Mouse (Mus musculus): ENCODE results near the gene Adad2.

The Adad2 gene

GRCm38 (mm10) chr8:119612471-119612870 is at the start of gene Adad2:
Gene Adad2 (plus strand): TSS chr8:119612747.
- no peak for DNase-seq

GRCm38 (mm10) chr8:119563849-119564251 is 48.7 kb upstream of the Adad2 start:
- peak; percentile 60 for DNase-seq

DNA sequence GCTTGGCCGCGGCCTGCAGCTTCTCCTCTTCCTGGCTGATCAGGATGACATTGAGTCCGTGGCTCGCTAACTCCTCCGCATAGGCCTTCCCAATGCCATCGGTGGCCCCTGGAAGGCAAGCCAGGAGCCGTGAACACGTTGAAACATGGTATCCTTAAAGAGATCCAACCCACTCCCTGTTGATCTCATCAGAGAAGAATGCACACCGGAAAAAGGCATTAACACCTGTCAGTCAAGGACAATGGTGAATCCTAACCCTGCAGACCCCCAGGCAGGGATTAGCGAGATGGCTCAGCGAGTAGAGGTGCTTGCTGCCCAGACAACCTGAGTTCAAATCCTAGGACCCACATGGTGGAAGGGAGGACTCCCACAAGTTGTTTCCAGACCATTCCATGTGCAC is 46.2 kb upstream of the Adad2 start:
- DNase-seq = no peak

DNA sequence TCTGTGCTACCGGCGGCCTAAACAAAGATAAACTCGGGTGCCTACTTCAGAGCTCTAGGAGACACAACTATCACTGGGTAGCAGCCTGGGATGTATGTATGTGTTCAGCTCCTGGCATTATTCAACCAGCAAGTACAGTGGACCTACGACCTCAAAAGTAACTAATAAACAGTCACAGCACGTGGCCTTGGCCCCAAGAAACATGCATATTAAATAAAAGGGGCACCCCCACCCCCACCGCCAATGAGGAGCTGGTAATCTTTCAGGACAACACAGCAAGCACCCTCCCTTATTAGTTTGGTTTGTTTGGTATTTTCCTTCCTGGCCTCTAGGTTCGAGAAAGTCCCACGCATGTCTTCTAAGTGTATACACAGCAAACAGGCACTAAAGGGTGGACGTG is 44.3 kb upstream of the Adad2 start:
- DNase-seq = no peak

GRCm38 (mm10) chr8:119568951-119569350 is 43.6 kb upstream of the Adad2 start:
- peak; percentile 55 for DNase-seq

DNA sequence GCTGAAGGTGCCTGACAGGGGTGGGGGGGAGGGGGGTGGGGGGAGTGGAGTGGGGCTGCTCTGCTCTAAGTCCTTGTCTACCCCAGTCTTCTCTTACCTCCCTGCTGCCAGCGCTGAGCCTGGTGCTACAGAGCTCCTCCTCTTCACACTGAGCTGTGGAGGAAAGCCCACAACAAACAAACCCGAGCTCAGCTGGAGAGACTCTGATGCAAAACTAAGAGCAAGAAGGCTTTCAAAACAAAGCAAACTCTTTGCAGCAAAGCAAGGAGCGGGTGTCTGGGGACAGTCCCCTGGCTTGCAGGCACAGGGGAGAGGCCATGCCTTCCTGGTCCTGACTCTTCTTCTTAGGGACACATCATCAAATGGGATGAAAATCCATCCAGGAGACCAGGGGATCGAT is 42.7 kb upstream of the Adad2 start:
- peak; percentile 78 for DNase-seq

GRCm38 (mm10) chr8:119571135-119571534 is 41.4 kb upstream of the Adad2 start:
- DNase-seq = peak; percentile 33

DNA sequence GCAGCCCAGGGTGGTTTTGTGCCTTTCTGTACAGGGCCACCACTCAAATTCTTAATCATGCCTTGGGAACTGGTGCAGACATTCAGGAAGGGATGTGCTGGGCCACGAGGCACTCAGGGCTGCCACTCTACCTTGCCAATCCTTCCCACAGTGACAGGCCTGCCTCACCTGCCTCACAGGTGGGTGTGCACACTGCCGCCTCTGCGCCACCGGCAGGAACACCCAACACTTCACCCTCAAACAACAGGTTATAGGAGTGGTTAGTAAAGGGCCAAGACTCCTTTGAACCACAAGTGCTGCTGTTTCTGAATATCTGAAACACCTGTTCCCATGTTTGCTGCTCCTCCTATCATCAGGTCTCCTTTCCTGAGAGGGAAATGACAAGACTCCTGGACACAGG is 40.1 kb upstream of the Adad2 start:
- DNase-seq = peak; percentile 47

- DNase-seq = peak; percentile 98
Observed at GRCm38 (mm10) chr8:119574437-119575365, 37.8 kb upstream of the Adad2 start, which contains the start of the genes Hsdl1 and Dnaaf1. Gene Hsdl1 (minus strand): TSS chr8:119575183. Gene Dnaaf1 (plus strand): TSS chr8:119575235.

DNA sequence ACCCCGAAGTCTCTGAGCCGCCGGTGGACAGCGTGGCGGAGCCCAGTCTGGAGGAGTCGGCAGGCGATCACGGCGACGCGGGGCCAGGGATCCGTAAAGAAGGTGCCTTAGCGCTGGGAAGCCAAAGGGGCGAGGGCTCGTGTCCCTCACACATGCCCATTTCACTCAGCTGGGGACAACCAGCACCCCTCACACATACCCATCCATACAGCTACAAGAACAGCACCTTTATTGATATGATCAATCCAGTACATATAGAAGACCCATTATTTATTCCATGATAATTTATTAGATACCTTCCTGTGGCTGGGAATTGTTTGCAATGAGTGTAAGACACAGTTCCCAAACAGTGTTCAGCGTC is 37.2 kb upstream of the Adad2 start:
- DNase-seq = no peak

GRCm38 (mm10) chr8:119579096-119579495 is 33.5 kb upstream of the Adad2 start:
- no peak for DNase-seq

DNA sequence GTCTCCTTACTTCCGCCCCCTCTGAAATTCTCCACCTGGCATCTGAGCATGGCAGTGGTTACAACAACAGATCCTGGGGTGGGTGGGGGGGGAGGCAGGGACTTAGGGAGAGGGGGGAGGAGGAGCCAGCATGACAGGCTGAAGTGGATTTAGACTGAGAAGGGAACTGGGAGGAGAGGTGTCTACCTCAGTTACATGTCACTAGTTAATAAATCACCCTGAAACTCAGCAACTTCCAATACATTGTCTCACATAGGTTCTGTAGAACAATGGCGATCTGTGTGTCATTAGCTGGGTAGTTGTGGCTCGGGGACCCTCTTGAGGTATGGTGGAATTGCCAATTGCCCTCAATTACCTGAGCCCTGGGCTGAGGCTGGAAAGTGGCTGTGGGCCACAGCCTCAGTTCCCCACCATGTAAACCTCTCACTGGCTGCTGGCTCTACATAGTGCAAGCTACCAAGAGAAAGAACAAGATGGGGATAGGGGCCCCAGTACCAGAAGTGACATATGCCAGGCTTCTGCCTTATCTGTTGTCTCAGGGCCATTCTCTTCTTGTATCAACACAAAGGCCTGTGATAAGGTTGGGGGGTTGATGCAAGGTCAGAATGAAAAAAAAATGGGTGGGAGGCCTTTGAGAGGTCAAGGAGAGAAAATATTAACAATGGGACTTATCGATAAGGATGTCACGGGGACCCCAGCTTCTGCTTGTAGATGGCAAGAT is 31.9 kb upstream of the Adad2 start:
- DNase-seq = no peak

- DNase-seq = peak; percentile 52
Observed at GRCm38 (mm10) chr8:119585901-119586300, 26.6 kb upstream of the Adad2 start.

DNA sequence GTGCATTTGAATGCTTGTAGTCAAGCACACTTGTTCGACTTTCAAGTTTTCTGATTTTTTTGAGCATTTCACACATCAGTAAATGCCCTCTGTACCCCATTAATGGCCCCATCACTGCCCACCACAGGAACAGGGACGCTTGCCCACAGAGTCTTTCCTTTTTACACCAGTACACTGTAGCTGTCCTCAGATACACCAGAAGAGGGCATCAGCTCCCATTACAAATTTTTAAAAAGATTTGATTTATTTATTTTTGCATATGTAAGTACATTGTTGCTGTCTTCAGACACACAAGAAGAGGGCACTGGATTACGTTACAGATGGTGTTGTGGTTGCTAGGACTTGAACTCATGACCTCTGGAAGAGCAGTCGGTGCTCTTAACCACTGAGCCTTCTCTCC is 24.2 kb upstream of the Adad2 start:
- DNase-seq = no peak

- DNase-seq = no peak
Observed at GRCm38 (mm10) chr8:119588844-119589243, 23.7 kb upstream of the Adad2 start.

GRCm38 (mm10) chr8:119590348-119590747 is 22.2 kb upstream of the Adad2 start:
- DNase-seq = no peak

DNA sequence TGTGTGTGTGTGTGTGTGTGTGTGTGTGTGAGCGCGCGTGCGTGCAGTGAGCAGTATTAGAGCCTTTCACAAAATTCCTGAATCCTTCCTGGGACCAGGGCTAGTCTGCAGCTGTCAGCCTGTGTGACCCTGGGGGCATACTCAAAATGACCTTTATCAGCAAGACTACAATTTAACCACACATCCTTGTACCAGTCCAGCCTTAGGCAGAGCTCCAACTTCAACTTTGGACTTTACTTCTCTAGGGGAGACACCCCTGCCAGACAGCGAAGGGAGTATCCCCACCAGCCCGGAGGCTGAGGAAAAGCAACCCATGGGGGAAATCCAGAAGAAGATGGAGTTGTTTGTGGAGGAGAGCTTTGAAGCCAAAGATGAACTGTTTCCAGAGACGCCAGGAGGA is 21.1 kb upstream of the Adad2 start:
- no peak for DNase-seq

DNA sequence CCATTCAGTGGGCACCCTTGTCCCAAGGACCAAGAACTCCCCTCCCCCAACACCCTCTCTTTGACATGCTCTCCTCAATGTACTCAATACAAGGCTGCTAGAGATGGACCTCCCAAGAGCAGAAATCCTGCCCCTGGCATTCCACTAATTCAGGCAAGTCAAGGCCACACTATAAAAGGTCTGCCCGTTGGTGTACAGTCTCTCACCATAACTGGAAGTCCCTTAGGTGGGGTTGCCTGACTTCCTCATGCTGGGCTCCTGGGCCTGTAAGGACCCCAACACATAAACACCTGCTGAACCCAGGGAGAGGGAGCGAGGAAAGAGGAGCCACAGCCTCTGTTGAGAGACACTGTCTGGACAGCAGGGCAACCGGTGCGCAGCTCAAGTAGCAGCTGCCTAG is 8.8 kb upstream of the Adad2 start:
- no peak for DNase-seq

- DNase-seq = peak; percentile 38
Observed at GRCm38 (mm10) chr8:119604398-119604803, 8.1 kb upstream of the Adad2 start.

DNA sequence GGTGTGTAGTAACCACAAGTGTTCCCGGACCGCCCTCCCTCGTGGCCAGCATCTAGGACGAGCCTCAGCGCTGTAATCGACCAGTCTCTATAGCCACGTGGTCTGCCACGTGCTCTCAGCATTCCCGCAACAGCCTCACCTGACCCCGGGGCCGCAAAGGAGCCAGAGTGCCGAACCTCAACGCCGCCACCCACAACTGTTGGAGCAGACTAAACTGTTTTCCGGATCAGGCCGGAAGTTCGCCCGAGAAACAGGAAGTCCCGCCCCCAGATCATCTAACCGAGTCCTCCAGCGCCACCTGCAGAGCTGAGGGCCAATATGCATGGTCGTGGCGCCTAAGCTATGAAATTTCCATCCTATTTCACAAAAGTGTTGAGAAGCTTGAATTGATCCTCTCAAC is 7.6 kb upstream of the Adad2 start, which contains the start of gene Taf1c:
TSS of gene Taf1c (minus strand) at position 227 of the 400 bp plus-strand sequence.
- peak; percentile 97 for DNase-seq

- DNase-seq = no peak
Observed at GRCm38 (mm10) chr8:119606224-119606623, 6.3 kb upstream of the Adad2 start.

DNA sequence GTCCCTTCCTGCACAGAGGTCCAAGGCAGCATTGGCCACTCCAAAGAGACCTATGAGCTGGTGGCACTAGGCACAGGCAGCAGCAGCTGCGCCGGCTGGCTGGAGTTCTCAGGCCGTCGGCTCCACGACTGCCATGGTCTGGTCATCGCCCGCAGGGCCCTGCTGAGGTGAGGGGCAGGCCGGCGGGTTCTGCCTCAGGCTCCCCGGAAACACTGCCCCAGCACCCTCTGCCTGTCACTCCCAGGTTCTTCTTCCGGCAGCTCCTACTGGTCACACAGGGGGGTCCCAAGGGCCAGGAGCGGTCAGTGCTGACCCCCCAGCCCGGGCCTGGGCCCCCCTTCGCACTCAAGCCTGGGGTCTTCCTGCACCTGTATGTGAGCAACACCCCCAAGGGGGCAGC is 2.5 kb downstream of the Adad2 start:
- DNase-seq = no peak

- no peak for DNase-seq
Observed at GRCm38 (mm10) chr8:119616358-119616757, 3.8 kb downstream of the Adad2 start.

GRCm38 (mm10) chr8:119616811-119617210 is 4.3 kb downstream of the Adad2 start:
- no peak for DNase-seq
